Mouse (Mus musculus): ENCODE results near the gene Usp34.
"Not testable (repeated sequence)": the region's sequence is repeated elsewhere in the genome, so short reads cannot be mapped to it uniquely, and the experiment has no call there.

Gene Usp34

GRCm38 (mm10) chr11:23357226-23357625 is 50.5 kb downstream of the Usp34 start:
- not testable (repeated sequence) for DNase-seq (ENCODE audit: low read depth)

GRCm38 (mm10) chr11:23359687-23360235 is 53.1 kb downstream of the Usp34 start:
- not testable (repeated sequence) for DNase-seq (ENCODE audit: low read depth)

GRCm38 (mm10) chr11:23362305-23362704 is 55.6 kb downstream of the Usp34 start:
- no peak for DNase-seq (ENCODE audit: low read depth)

- DNase-seq (ENCODE audit: low read depth): no peak
Observed at GRCm38 (mm10) chr11:23364348-23364747, 57.7 kb downstream of the Usp34 start.

GRCm38 (mm10) chr11:23372032-23372431 is 65.3 kb downstream of the Usp34 start:
- DNase-seq (ENCODE audit: low read depth): no peak

- no peak for DNase-seq (ENCODE audit: low read depth)
Observed at GRCm38 (mm10) chr11:23372490-23372889, 65.8 kb downstream of the Usp34 start.

- DNase-seq (ENCODE audit: low read depth): no peak
Observed at GRCm38 (mm10) chr11:23380055-23380454, 73.4 kb downstream of the Usp34 start.

GRCm38 (mm10) chr11:23380595-23380994 is 73.9 kb downstream of the Usp34 start:
- no peak for DNase-seq (ENCODE audit: low read depth)

GRCm38 (mm10) chr11:23382787-23383186 is 76.1 kb downstream of the Usp34 start:
- DNase-seq (ENCODE audit: low read depth): no peak

- peak; percentile 38 for DNase-seq (ENCODE audit: low read depth)
Observed at GRCm38 (mm10) chr11:23389649-23390048, 83.0 kb downstream of the Usp34 start.

- DNase-seq (ENCODE audit: low read depth): peak; percentile 42
Observed at GRCm38 (mm10) chr11:23392567-23392966, 85.9 kb downstream of the Usp34 start.

- no peak for DNase-seq (ENCODE audit: low read depth)
Observed at GRCm38 (mm10) chr11:23396608-23397007, 89.9 kb downstream of the Usp34 start.

GRCm38 (mm10) chr11:23400978-23401776 is 94.5 kb downstream of the Usp34 start:
- no peak for DNase-seq (ENCODE audit: low read depth)

GRCm38 (mm10) chr11:23428301-23428700 is 121.6 kb downstream of the Usp34 start:
- no peak for DNase-seq (ENCODE audit: low read depth)

GRCm38 (mm10) chr11:23430013-23430412 is 123.3 kb downstream of the Usp34 start:
- no peak for DNase-seq (ENCODE audit: low read depth)

- no peak for DNase-seq (ENCODE audit: low read depth)
Observed at GRCm38 (mm10) chr11:23436076-23436475, 129.4 kb downstream of the Usp34 start.

- not testable (repeated sequence) for DNase-seq (ENCODE audit: low read depth)
Observed at GRCm38 (mm10) chr11:23465862-23466261, 159.2 kb downstream of the Usp34 start.

GRCm38 (mm10) chr11:23489955-23490354 is 183.3 kb downstream of the Usp34 start:
- DNase-seq (ENCODE audit: low read depth): no peak

GRCm38 (mm10) chr11:23492048-23492790 is 185.5 kb downstream of the Usp34 start:
- DNase-seq (ENCODE audit: low read depth): no peak

GRCm38 (mm10) chr11:23495231-23495630 is 188.5 kb downstream of the Usp34 start:
- DNase-seq (ENCODE audit: low read depth): no peak

- DNase-seq (ENCODE audit: low read depth): no peak
Observed at GRCm38 (mm10) chr11:23496661-23497060, 190.0 kb downstream of the Usp34 start.

GRCm38 (mm10) chr11:23497335-23497717 is 190.6 kb downstream of the Usp34 start:
- peak; percentile 44 for DNase-seq (ENCODE audit: low read depth)
